Mouse (Mus musculus) urinary bladder, adult 18-20 months (tissue): ENCODE measurements around the gene Tmem121.
"Not testable (repeated sequence)": the region's sequence is repeated elsewhere in the genome, so short reads cannot be mapped to it uniquely, and the experiment has no call there.

ENCODE experiments used
- DNase-seq, 2 experiments: peaks; one replicate each; pipeline ENCODE4 v3.0.0; 2022; ENCODE audit warnings: low spot score in 2 of 2, mixed read lengths in 2 of 2

Gene Tmem121

DNA sequence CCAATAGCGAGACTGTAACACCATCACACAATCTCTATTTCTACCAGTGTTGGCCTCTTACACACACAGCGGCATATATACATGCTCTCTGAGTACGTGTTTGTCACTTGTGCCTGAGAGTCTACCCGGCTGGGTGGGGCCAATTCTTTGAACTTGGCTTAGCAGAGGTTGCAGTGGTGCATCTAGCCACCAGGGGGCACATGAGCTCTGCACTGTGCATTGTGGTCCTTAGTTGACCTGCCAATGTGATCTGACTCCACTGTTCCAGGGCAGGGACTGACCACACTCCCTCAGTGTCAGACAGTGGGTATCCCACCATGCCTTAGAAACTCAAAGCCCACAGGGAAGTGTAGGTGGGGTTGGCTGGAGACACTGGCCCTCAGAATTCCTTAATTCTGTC is 34.1 kb downstream of the Tmem121 start:
- no peak for DNase-seq

DNA sequence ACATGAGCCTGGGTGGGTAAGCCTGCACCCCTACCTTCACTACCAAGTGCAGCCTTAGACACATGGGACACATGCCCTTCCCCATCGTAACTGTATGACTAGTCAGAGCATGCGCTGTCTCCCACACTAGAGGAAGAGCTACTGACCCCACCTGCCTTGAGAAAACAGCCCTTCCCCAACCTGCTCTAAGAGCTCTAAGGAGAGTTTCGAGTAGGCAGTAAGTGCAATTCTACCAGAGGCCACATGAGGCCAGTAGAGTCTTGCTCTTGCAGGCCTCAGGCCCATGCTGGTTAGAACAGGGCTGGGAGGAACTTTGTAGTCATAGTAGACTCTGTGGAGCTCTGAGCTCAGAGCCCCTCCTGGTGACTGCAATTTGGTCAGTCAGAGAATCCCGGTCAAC is 34.7 kb downstream of the Tmem121 start:
- DNase-seq = peak in 1 of 2 experiments; percentile 26

DNA sequence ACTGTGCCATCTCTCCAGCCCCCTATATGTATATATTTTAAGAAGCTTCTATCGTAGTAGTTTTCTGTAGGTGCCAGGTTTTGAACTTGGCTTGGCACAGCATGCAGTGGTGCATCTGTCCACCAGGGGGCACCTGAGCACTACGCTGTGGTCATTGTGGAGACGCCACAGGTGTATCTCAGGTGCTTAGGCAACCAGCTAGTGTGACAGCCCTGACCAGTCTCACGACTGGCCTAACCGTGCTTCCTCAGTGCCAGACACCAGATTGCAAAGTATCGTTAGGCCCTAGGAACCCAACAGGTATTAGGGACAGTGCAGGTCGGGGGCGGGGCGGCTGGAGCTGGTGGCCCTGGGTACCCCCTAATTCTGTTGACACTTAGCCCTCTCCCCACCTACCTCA is 35.6 kb downstream of the Tmem121 start:
- DNase-seq = peak; percentile 24 to 42

DNA sequence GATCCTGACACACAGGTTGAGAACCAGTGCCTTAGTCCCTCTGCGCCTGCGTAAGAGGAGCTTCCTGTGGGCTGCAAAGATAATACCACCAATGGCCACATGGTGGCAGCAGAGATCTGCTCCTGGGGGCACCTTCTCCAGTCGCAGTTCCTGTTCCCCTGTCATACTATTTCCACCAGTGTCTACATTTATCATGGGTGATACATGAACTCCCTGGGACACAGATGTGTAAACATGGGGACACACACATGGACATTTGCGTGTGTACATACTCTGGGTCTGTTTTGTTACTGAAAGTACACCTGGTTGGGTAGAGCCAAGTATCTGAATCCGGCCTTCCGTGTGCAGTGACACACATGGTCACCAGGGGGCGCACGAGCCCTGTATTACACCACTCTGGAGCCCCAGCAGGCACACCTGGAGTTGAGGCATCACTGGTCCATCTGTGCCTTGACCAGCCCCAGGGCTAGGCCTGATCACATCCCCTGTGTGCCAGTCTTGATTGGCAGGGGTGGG is 36.4 kb downstream of the Tmem121 start:
- peak; percentile 80 to 87 for DNase-seq

DNA sequence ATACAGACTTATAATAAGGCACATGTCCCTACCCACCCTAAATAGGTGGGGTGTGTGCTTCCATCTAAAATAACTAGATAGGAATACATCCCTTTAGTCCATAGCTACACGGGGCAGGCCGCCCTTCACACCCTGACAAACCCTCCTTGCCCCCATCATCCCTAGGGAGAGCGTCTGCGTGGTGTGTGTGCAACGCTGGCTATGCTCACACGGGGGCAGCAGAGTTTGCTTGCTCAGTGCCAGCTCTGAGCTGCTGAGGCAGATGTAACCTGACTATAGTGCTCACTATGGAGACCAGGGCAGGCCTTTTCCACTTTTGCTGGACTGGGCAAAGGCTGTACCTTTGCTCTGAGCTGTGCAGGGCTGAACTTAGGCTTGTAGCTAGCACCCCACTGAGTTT is 37.0 kb downstream of the Tmem121 start:
- peak in 1 of 2 experiments; percentile 31 for DNase-seq

DNA sequence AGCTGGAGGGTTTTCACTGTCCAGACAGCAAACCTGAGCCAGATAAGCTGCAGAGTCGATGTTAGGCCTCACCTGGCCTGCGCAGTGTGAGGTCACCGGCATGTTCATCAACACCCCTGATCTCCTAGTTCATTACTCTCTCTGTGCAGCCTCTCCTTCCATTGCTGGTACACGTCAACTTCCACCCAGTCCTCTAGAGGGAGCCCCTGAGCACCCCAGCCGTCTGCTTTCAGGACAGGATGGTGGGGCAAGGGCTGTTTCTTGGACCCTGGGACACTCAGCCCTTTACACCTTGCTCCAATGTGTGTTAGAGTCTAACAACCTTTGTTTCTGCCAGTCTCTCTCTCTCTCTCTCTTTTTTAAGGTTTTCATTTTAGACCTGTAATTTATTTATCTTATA is 38.5 kb downstream of the Tmem121 start:
- no peak for DNase-seq

DNA sequence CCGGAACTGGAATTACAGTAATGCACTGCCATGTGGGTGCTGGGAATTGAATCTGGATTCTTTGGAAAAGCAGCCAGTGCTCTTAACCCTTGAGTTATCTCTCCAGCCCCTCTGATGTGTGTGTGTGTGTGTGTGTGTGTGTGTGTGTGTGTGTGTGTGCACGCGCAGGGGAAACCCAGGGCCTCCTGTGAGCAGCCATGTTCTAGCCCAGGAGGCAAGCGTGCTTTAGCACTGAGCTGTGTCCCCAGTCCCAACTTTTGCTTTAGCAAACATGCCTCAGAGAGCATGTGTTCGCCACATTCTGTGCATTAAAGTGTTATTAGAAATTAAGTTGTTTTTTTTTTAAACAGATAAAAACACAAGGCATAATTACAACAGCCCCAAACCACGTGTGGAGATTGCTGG is 39.0 kb downstream of the Tmem121 start:
- DNase-seq = no peak

DNA sequence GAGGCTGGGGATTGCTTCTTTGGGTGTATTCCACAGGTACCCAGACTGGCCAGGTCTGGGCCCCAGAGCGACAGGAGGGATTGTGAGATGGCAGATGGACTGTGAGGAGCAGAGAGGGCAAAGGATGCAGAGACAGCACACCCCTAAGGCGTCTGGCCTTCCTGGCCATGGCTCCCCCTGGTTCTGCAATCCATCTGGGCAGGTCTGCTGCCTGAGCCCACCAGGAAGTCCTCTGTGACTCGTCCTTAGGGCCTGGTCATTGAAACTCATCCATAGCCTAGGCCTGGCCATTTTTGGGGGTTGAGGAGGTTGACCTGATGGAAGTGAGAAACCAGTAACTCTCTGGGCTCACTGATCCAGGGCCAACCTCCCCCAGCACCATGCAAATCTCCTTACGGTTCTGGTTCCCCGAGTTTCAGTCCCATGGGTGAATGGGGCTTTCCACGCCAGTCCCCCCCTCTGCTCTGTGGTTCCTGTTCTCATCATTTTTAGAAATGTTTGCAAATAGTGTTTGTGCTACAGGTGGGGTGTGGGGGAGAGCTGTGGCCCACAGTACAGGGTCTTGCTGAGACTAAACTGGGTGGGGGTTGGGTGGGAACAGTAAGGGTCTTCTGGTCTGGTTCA is 42.4 kb downstream of the Tmem121 start:
- no peak for DNase-seq

DNA sequence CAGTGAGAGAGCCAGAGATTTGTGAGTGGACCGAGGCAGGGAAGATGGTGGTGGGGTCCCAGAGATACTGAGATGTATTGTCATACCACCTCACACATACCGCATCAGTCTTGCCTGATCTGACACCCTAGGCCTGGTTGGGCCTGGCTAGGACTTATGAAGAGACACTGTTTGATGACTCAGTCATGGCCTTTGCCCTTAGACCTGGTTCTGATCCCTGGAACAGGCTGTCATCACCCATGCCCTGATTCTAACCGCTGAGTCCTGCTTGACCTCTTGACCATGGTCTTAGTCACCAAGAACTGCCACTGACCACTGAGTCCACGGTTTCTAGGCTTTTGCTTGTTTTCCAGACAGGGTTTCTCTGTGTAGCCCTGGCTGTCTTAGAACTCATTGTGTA is 45.0 kb downstream of the Tmem121 start:
- no peak for DNase-seq

DNA sequence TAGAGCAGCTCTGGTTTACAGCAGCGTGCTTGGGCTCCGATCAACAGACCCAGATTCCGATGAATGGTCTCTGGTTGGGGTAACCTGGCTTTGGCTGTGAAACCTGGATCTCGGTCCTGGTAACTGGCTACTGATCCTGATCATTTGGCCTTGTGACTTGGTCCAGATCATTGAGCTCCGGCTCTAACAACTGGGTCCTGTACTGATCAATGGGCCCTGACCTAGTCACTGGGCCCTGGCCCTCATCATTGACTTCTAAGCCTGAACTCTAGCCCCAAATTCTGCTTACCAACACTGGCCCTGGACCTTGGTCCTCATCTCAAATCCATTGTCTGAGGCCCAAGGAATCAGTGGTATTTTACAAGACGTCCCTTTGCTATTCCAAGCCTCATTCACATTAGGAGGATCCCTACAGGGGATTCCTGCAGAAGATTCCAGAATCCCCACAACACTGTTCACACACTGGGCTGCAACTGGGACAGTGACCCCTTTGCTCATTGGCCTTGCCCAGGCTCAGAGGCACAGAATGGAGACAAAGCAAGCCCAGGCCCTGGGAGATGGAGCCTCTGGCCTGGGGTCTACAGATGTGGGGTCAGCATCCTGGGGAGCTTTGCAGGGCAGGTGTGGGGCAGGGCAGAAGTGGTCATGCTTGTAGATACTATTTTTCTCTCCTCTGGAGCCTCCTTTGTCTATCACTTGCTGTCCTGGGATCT is 46.0 kb downstream of the Tmem121 start:
- DNase-seq = not testable (repeated sequence)

DNA sequence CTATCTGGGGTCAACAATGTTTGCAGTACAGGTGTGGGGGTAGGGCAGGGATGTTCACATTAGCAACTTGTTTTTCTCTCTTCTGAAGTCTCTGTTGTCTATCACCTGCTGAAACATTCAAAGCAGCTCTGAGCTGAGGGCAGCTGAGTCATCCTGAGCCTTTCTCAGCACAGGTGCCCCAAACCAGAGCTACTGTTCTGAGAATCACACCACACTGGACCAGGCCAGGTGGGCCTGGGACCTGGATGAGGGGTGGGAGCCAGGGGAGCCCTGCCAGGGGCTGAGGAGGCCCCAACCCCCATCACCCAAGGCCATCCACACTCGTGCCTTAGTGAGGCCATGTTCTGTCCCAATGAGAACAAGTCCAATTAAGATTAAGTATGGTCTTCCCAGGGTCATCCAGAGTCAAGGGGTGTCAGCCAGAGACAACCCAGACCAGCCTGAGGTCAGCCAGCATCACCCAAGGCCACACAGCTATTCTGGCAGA is 46.6 kb downstream of the Tmem121 start:
- not testable (repeated sequence) for DNase-seq
